In the genomic region with DNA sequence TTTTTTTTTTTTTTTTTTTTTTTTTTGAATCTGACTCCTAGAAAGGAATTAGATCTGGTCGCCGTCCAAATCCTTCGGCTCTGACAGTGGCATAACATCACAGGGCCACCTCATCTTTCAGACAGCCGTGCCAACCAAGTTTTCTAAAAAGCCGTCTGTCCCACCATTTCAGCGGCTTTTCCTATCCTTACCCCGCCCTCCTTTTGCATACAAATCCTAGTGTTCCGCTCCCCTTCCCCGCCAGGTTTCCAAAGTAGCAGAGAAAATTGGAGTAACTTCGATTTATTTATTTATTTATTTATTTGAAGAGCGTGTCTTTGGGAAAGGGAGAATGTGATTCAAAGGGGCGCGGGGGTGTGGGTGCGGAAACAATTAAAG, we compare ENCODE assay signal across 8 mouse cellular contexts. TPM values are rescaled to one million over a fixed set of nuclear protein-coding genes. Genes with fewer than 3 reads are reported as not detected.
DNase-seq lines count a peak whose midpoint lies in the region; ATAC-seq and TF ChIP-seq lines count a peak whose summit lies in the region.

No protein-coding gene starts in this region.

- no peak for ATAC-seq in heart, embryonic 11.5 days (replicated peaks; ENCODE audit: insufficient number of reproducible peaks, low FRiP score, low TSS enrichment)
- ATAC-seq in forebrain, postnatal 0 days = no peak
- ATAC-seq in liver, embryonic 15.5 days (ENCODE audit: insufficient read depth) = no peak

- intact Hi-C loops in heart, postnatal 36 days (cut with DNase I) = loop anchor here (5.0 kb wide), 2 partner anchors 115 to 265 kb away; no protein-coding TSS in a partner anchor

- H3K9ac ChIP-seq in heart, embryonic 11.5 days (ENCODE audit: low read depth, low read length) = peak overlapping the region; percentile 91
- H3K9ac ChIP-seq in forebrain, postnatal 0 days = peak overlapping the region; percentile 100
- H3K9ac ChIP-seq in liver, embryonic 15.5 days = no peak overlapping the region

- H3K36me3 ChIP-seq in heart, embryonic 11.5 days (ENCODE audit: control insufficient read depth, insufficient read depth, low read length) = no peaks in the 10 kb centered on the region
- H3K36me3 ChIP-seq in forebrain, postnatal 0 days (ENCODE audit: insufficient read depth) = no peaks in the 10 kb centered on the region
- H3K36me3 ChIP-seq in liver, embryonic 15.5 days (replicated peaks) = no peaks in the 10 kb centered on the region

- WGBS in heart, embryonic 11.5 days (ENCODE audit: insufficient replicate concordance) = 2% methylated on average over 14 of the region's 14 CpGs
- WGBS in forebrain, postnatal 0 days = 2% methylated on average over 14 of the region's 14 CpGs
- 8% methylated on average over 14 of the region's 14 CpGs for WGBS in liver, embryonic 15.5 days (ENCODE audit: insufficient replicate concordance)

- H3K27ac ChIP-seq in heart, embryonic 11.5 days (ENCODE audit: low read depth, low read length) = peak overlapping the region; percentile 94
- H3K27ac ChIP-seq in forebrain, postnatal 0 days (ENCODE audit: low read depth, low read length) = peak overlapping the region; percentile 99
- H3K27ac ChIP-seq in liver, embryonic 15.5 days (replicated peaks) = no peak overlapping the region

- no peaks in the 10 kb centered on the region for H3K9me3 ChIP-seq in heart, embryonic 11.5 days (replicated peaks; ENCODE audit: control insufficient read depth, low read length)
- H3K9me3 ChIP-seq in forebrain, postnatal 0 days (ENCODE audit: low read length) = no peaks in the 10 kb centered on the region
- no peaks in the 10 kb centered on the region for H3K9me3 ChIP-seq in liver, embryonic 15.5 days (replicated peaks)

- peaks cover 9% of the 10 kb centered on the region; the same call in 1 of the 2 replicates for H3K4me1 ChIP-seq in heart, embryonic 11.5 days (ENCODE audit: control insufficient read depth, insufficient read depth, low read length)
- H3K4me1 ChIP-seq in forebrain, postnatal 0 days (ENCODE audit: insufficient read depth) = no peaks in the 10 kb centered on the region
- H3K4me1 ChIP-seq in liver, embryonic 15.5 days (replicated peaks) = peaks cover 15% of the 10 kb centered on the region; the same call in 1 of the 2 replicates

- no peaks in the 10 kb centered on the region for H3K27me3 ChIP-seq in heart, embryonic 11.5 days (ENCODE audit: control insufficient read depth, insufficient read depth, low read length)
- no peaks in the 10 kb centered on the region for H3K27me3 ChIP-seq in forebrain, postnatal 0 days (ENCODE audit: insufficient read depth, low read length)
- peaks cover 66% of the 10 kb centered on the region for H3K27me3 ChIP-seq in liver, embryonic 15.5 days

- no peak for DNase-seq in heart, postnatal 36 days
- peak; percentile 68 for DNase-seq in adrenal gland, postnatal 14 days
- peak; percentile 66 for DNase-seq in forebrain, postnatal 0 days
- DNase-seq in thymus, postnatal 36 days = no peak
- DNase-seq in kidney, adult 9 months = no peak
- DNase-seq in right cerebral cortex, postnatal 36 days (ENCODE audit: low spot score in 2 of 2) = no peak

- no peak for TF ChIP-seq CTCF in forebrain, postnatal 0 days (IDR thresholded peaks at IDR 0.05; ENCODE audit: low read depth)

- H3K4me2 ChIP-seq in heart, embryonic 11.5 days = peak overlapping the region; percentile 92
- H3K4me2 ChIP-seq in forebrain, postnatal 0 days (ENCODE audit: low read depth) = peak overlapping the region; percentile 91
- H3K4me2 ChIP-seq in liver, embryonic 15.5 days = peak overlapping the region; percentile 81

- peak overlapping the region; percentile 75 for H3K4me3 ChIP-seq in heart, embryonic 11.5 days (ENCODE audit: low read depth, low read length)
- H3K4me3 ChIP-seq in forebrain, postnatal 0 days (ENCODE audit: low read depth, low read length) = peak overlapping the region; percentile 93
- no peak overlapping the region for H3K4me3 ChIP-seq in liver, embryonic 15.5 days (replicated peaks)

RNA-seq across cellular contexts. Expression of gene Mpped2, which starts 0.7 kb away (rescaled TPM):
- 124 and 126 TPM in 2 replicates for polyA plus RNA-seq in heart, embryonic 11.5 days (2014; fragmentation: Nextera tagmentation; extraction: Ambion mirVana)
- total RNA-seq in heart, postnatal 36 days (2021) = 10 to 100 TPM; 13.8 to 19.7 TPM
- total RNA-seq in adrenal gland, postnatal 14 days (2021) = 28.2 and 35.6 TPM in 2 replicates
- total RNA-seq in forebrain, postnatal 0 days (2014; rRNA removed) = 63.6 and 65.4 TPM in 2 replicates
- 104 TPM in 2 replicates for polyA plus RNA-seq in forebrain, postnatal 0 days (2015; fragmentation: Nextera tagmentation; extraction: Ambion mirVana)
- 2.1 and 2.9 TPM in 2 replicates for polyA plus RNA-seq in liver, embryonic 15.5 days (2015; fragmentation: Nextera tagmentation; extraction: Ambion mirVana)

Comparison
In these comparisons a context has a peak if more than half of its experiments do, and no peak if none do; other contexts are left out.
1. DNase-seq: peak in adrenal gland, postnatal 14 days (single experiment) and forebrain, postnatal 0 days (single experiment); none in heart, postnatal 36 days (0 of 2), thymus, postnatal 36 days (0 of 2), kidney, adult 9 months (single experiment) and right cerebral cortex, postnatal 36 days (0 of 2).
2. Peak in every context shown above with its lines, with median percentiles within 50 percentile points of each other: H3K4me2 ChIP-seq.